Mouse (Mus musculus) midbrain, embryonic 14.5 days (tissue): ENCODE results near the gene Catsper4. TPM values are rescaled to one million over a fixed set of nuclear protein-coding genes. Genes with fewer than 3 reads are reported as not detected.
A peak's percentile ranks its signal among the peaks of the same experiment; 100 is the strongest.

Experiments
- ATAC-seq: fragments of 200-750 bp; cut with Nextera tagmentation; 2 replicates; pipeline ENCODE4 v1.8.0; 2017; ENCODE audit warnings: moderate number of reproducible peaks, moderate library complexity; ENCODE audit not compliant: low FRiP score, low TSS enrichment
- DNase-seq: peaks from one replicate; pipeline ENCODE4 v3.0.0-alpha.2; 2015
- H3K27ac ChIP-seq: fragments of 300-500 bp; sonication (generic); replicated peaks from 2 replicates; pipeline ENCODE4 v1.5.1; 2014; ENCODE audit warnings: mild to moderate bottlenecking, low read depth, low read length, moderate library complexity
- H3K27me3 ChIP-seq: fragments of 300-500 bp; sonication (generic); 2 replicates; pipeline ENCODE4 v1.6.1; 2014; ENCODE audit warnings: low read length, control low read depth, mixed read lengths; ENCODE audit not compliant: control insufficient read depth, insufficient read depth
- H3K36me3 ChIP-seq: fragments of 300-500 bp; sonication (generic); 2 replicates; pipeline ENCODE4 v1.6.1; 2014; ENCODE audit warnings: low read length, control low read depth; ENCODE audit not compliant: control insufficient read depth, insufficient read depth
- H3K4me1 ChIP-seq: fragments of 300-500 bp; sonication (generic); 2 replicates; pipeline ENCODE4 v1.6.1; 2014; ENCODE audit warnings: mild to moderate bottlenecking, antibody characterized with exemption, low read length, control low read depth; ENCODE audit not compliant: control insufficient read depth, insufficient read depth
- H3K4me2 ChIP-seq: fragments of 300-500 bp; sonication (generic); 2 replicates; pipeline ENCODE4 v1.6.1; 2014; ENCODE audit warnings: mild to moderate bottlenecking, low read length, moderate library complexity
- H3K4me3 ChIP-seq: fragments of 300-500 bp; sonication (generic); replicated peaks from 2 replicates; pipeline ENCODE4 v1.5.1; 2014; ENCODE audit warnings: low read depth, low read length
- H3K9ac ChIP-seq: fragments of 300-500 bp; sonication (generic); replicated peaks from 2 replicates; pipeline ENCODE4 v1.6.1; 2014; ENCODE audit warnings: mild to moderate bottlenecking, low read length, moderate library complexity
- H3K9me3 ChIP-seq: fragments of 300-500 bp; sonication (generic); 2 replicates; pipeline ENCODE4 v1.6.1; 2016; ENCODE audit warnings: low read length, control low read depth, mixed read lengths; ENCODE audit not compliant: control insufficient read depth
- WGBS: fragments of 180-500 bp; shearing (Covaris S2); extraction: QIAGEN DNeasy Blood & Tissue Kit; methylation state at CpG from one replicate; pipeline ENCODE4 v1.1.7; 2014; 5-methylcytosine and 5-hydroxymethylcytosine counted together
- polyA plus RNA-seq: library from polyadenylated mRNA; unstranded; fragments of >200 nt; fragmentation: Nextera tagmentation; extraction: Ambion mirVana; gene quantifications from 2 replicates; pipeline ENCODE4 v1.2.1, GENCODE M21; 2014

Gene Catsper4
- polyA plus RNA-seq, 1 experiment from 2014 or later: not detected

DNA sequence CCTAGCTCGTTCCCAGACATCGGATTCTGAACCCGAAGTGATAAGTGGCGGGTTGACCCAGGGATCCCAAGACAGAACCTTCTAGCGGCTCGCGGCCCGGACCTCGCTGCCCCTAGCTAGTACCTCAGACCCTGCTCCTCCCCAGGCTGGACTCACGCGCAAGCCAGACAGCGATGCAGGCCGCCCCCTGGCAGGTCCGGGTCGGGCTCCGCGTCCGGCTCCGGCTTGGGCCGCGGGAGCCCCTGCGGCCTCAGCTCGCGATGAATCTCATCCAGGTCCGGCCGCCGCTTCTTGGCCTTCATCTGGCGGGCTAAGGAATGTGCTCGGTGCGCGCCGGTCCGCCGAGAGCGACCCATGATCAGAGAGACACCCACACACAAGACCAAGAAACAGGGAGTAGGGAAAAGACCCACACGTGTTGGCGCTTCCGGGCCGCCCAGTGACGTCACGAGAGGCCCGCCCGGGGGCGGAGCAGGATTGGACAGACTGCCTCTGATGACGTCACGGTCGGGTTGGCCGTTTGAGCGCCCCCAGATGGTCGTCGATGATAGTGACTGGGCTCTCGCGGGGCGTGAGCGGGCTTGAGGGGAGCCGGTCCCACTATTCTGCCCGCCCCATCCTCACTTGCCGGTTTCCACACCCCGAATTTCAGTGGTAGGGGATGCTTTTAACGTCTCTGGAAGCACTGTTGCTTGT lies 18.1 kb upstream of the Catsper4 start, which contains the start of gene Zfp593:
TSS of gene Zfp593 (minus strand) at position 445 of the 696 bp plus-strand sequence.
- peak within 1 kb of the TSS; percentile 75 for H3K9ac ChIP-seq
- no peaks in the 10 kb centered on the region for H3K9me3 ChIP-seq
- ATAC-seq (peak; percentile 85), DNase-seq (peak; percentile 97)
- H3K27me3 ChIP-seq: peaks cover 21% of the 10 kb centered on the region
- 0% methylated on average over 60 of the region's 60 CpGs for WGBS
- H3K4me3 ChIP-seq: peak within 1 kb of the TSS; percentile 80
- no peak within 1 kb of the TSS for H3K27ac ChIP-seq
- H3K4me1 ChIP-seq: peaks cover 23% of the 10 kb centered on the region
- peak within 1 kb of the TSS; percentile 94 for H3K4me2 ChIP-seq
- no peaks in the 10 kb centered on the region for H3K36me3 ChIP-seq

DNA sequence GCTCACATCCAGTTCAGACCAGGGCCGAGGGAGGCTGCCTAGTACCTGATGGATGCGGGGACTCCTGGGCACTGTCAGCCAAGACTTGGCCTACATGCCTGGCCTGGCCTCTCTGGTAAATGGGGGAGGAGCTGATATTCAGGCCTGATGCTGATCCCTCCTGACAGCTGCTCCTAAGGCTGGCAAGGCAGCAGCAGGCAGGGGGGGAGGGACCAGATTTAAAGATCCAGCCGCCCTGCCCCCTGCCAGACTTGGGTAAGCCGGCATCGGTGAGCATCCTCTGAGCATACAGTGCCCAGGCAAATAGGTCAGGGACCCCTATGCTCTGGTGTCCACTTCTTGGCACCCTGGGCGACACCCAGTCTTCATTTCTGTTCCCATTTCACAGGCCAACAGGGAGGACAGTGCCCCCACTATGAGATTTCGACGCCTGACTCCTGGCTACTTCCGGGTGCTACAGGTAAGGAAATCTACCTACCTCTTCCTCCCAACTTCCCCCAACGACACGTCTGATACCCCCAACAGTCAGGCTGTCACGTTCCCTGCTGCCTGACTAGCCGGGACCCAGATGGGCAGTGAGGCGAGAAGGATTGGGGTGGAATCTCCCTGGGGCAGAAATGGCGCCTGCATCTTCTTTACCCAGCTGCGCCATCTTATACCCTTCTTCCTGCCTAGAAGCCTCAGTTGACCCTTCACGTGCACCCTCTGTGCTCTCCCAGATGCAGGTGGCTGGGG lies 16.5 kb upstream of the Catsper4 start, which contains the start of gene E130218I03Rik:
TSS of gene E130218I03Rik (plus strand) at position 147 of the 735 bp plus-strand sequence.
- WGBS: 92% methylated on average over 17 of the region's 17 CpGs
- peak within 1 kb of the TSS; percentile 75 for H3K9ac ChIP-seq
- peak within 1 kb of the TSS; percentile 80 for H3K4me3 ChIP-seq

GRCm38 (mm10) chr4:134238686-134239085 lies 11.5 kb upstream of the Catsper4 start:
- 16% methylated on average over 10 of the region's 10 CpGs for WGBS
- H3K4me2 ChIP-seq: no peak overlapping the region
- no peaks in the 10 kb centered on the region for H3K36me3 ChIP-seq
- no peak for ATAC-seq
- no peak overlapping the region for H3K9ac ChIP-seq
- H3K4me1 ChIP-seq: no peaks in the 10 kb centered on the region
- H3K27ac ChIP-seq: no peak overlapping the region
- no peak overlapping the region for H3K4me3 ChIP-seq
- H3K9me3 ChIP-seq: no peaks in the 10 kb centered on the region
- H3K27me3 ChIP-seq: peaks cover 17% of the 10 kb centered on the region; the same call in 1 of the 2 replicates
- DNase-seq: no peak

More for the DNA sequence above, 16.5 kb upstream of the Catsper4 start, which contains the start of gene E130218I03Rik:
- no peaks in the 10 kb centered on the region for H3K9me3 ChIP-seq
- no peak within 1 kb of the TSS for H3K27ac ChIP-seq
- H3K4me1 ChIP-seq: peaks cover 19% of the 10 kb centered on the region
- ATAC-seq (no peak), DNase-seq (no peak)
- no peaks in the 10 kb centered on the region for H3K36me3 ChIP-seq
- H3K27me3 ChIP-seq: peaks cover 15% of the 10 kb centered on the region
- peak within 1 kb of the TSS; percentile 94 for H3K4me2 ChIP-seq

DNA sequence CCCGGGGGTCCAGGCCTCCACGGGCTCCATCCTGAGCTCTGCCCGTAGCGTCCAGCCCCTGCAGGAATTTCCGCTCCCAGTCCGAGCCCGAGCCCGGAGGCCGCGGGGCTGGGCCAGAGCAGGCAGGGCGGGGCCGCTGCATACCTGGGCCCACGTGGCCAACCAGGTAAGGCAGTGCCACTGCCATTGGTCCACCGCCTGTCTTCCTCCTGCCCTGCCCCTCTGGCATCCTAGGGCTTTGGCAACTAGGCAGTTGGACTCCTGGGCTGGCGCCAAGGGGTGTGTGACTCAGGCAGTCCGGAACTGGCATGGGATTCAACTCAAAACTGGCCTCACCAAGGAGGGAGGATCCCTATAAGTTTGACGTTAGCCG lies 11.1 kb upstream of the Catsper4 start, which contains the start of gene Cnksr1:
TSS of gene Cnksr1 (minus strand) at position 121 of the 373 bp plus-strand sequence.
- DNase-seq (peak; percentile 18), ATAC-seq (no peak)
- Histone ChIP-seq H3K36me3 (no peaks in the 10 kb centered on the region), H3K9ac (no peak within 1 kb of the TSS), H3K4me3 (no peak within 1 kb of the TSS), H3K27me3 (peaks cover 17% of the 10 kb centered on the region; the same call in 1 of the 2 replicates), H3K4me2 (no peak within 1 kb of the TSS; the same call in 1 of the 2 replicates), H3K9me3 (no peaks in the 10 kb centered on the region), H3K4me1 (no peaks in the 10 kb centered on the region), H3K27ac (no peak within 1 kb of the TSS)
- 4% methylated on average over 18 of the region's 18 CpGs for whole genome bisulfite sequencing

DNA sequence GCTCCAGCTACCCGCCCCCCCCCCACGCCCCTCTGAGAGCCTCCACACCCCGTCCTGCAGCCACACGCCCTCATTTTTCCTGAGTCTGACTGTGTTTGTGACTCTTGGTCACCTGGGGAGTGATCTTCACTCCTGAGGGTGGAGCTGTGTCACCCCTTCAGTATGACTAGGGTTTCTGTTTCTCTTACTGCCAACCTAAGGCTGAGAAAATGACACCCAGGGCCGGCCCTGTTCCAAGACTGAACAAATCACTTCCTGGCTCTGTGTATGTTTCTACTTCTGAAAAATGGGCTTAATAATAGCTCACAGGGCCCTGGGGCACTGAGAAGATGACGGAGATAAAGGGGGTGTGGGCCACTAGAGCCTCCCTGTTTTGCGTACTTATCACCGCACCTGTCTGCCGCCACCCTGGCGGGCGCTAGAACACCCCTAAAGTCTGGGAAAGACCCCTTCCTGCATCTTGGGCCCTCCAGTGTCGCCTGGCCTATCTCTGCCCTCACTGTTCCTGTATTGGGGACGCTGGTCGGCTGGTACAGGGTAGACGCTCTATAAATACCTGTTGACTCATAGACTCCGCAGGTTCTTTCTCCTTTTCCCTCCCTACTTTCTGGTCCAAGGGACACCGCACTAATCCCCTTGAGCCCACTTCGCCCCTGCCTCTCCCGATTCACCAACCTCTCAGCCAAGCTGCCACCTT lies 10.5 kb upstream of the Catsper4 start:
- 34% methylated on average over 19 of the region's 19 CpGs for WGBS
- DNase-seq: no peak

GRCm38 (mm10) chr4:134234876-134235275 lies 7.7 kb upstream of the Catsper4 start:
- H3K9ac ChIP-seq: no peak overlapping the region
- H3K4me3 ChIP-seq: no peak overlapping the region
- no peak overlapping the region for H3K27ac ChIP-seq
- no peaks in the 10 kb centered on the region for H3K4me1 ChIP-seq
- WGBS: 88% methylated on average over 5 of the region's 5 CpGs
- no peaks in the 10 kb centered on the region for H3K9me3 ChIP-seq
- H3K27me3 ChIP-seq: peaks cover 17% of the 10 kb centered on the region; the same call in 1 of the 2 replicates
- H3K4me2 ChIP-seq: no peak overlapping the region
- DNase-seq (no peak), ATAC-seq (no peak)
- H3K36me3 ChIP-seq: no peaks in the 10 kb centered on the region

More for the DNA sequence above, 10.5 kb upstream of the Catsper4 start:
- Histone ChIP-seq H3K4me1 (no peaks in the 10 kb centered on the region), H3K4me2 (no peak overlapping the region), H3K27me3 (peaks cover 17% of the 10 kb centered on the region; the same call in 1 of the 2 replicates), H3K27ac (no peak overlapping the region), H3K36me3 (no peaks in the 10 kb centered on the region), H3K4me3 (no peak overlapping the region), H3K9ac (no peak overlapping the region), H3K9me3 (no peaks in the 10 kb centered on the region)
- no peak for ATAC-seq

- DNase-seq (no peak), ATAC-seq (no peak)
- Histone ChIP-seq H3K27ac (no peak overlapping the region), H3K4me1 (no peaks in the 10 kb centered on the region), H3K36me3 (no peaks in the 10 kb centered on the region), H3K4me3 (no peak overlapping the region), H3K9me3 (no peaks in the 10 kb centered on the region), H3K27me3 (no peaks in the 10 kb centered on the region), H3K9ac (no peak overlapping the region), H3K4me2 (no peak overlapping the region)
- 41% methylated on average over 8 of the region's 8 CpGs for WGBS
These were observed 3.2 kb upstream of the Catsper4 start for GRCm38 (mm10) chr4:134230431-134230830.

DNA sequence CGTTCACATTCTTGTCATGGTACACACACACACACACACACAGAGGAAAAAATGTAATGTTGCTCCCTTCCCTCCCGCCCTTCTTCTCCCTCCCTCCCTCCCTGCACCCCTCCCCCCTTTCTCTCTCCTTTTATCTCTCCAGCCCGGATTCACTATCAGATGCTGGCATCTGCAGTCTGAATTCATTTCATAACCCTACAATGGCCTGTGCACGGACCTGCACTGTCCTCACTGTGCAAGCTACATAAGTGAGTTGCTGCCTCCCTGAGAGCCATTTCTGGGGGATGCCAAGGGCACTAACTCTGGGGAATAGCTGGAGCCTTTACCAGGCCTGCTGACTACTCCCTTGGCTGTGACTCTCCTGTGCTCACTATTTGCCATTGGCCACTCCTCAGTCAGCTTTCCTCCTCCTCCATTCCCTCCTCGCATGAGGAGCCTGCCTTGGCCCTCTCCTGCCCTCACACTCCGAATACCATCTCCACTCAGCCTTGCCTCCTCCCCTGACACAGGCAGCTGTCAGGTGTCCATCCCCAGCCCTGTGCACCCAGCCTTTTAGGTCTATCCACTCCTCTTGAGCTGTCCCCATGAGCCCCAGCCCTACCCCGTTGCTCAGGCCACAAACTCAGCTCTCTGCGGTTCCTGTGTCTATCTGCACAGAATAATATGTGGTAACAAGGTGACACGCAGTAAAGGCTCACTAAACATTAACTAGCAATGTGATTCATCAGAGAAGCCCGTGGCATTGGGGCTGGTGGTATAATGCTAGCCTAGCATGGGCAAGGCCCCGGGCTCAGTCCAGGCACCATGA lies 4.2 kb downstream of the Catsper4 start:
- H3K36me3 ChIP-seq: no peaks in the 10 kb centered on the region
- no peak overlapping the region for H3K27ac ChIP-seq
- no peaks in the 10 kb centered on the region for H3K27me3 ChIP-seq
- DNase-seq (no peak), ATAC-seq (no peak)
- no peak overlapping the region for H3K4me3 ChIP-seq
- no peaks in the 10 kb centered on the region for H3K9me3 ChIP-seq
- WGBS: 65% methylated on average over 11 of the region's 11 CpGs
- no peaks in the 10 kb centered on the region for H3K4me1 ChIP-seq
- no peak overlapping the region for H3K9ac ChIP-seq
- no peak overlapping the region for H3K4me2 ChIP-seq
